Comparison of ENCODE assay signal across 9 mouse cellular contexts in genomic region chr4:128450974-128451373, GRCm38 (mm10).
DNase-seq lines count a peak whose midpoint lies in the region; ATAC-seq and TF ChIP-seq lines count a peak whose summit lies in the region.
"Had no signal": no experiment of that assay in that cellular context is flagged by ENCODE, and none has a peak within 500 bp of the region (broad histone marks: within the 10 kb centered on the region; RNA-seq: fewer than 3 reads in every experiment).

No protein-coding gene starts in this region.

- H3K9me3 ChIP-seq in heart, embryonic 10.5 days = no peaks in the 10 kb centered on the region
- H3K9me3 ChIP-seq in embryonic facial prominence, embryonic 12.5 days = no peaks in the 10 kb centered on the region
- no peaks in the 10 kb centered on the region for H3K9me3 ChIP-seq in midbrain, embryonic 12.5 days
- H3K9me3 ChIP-seq: liver, embryonic 13.5 days had no signal

- H3K36me3 ChIP-seq in heart, embryonic 10.5 days = no peaks in the 10 kb centered on the region
- H3K36me3 ChIP-seq in embryonic facial prominence, embryonic 12.5 days = no peaks in the 10 kb centered on the region
- no peaks in the 10 kb centered on the region for H3K36me3 ChIP-seq in midbrain, embryonic 12.5 days
- H3K36me3 ChIP-seq: liver, embryonic 13.5 days had no signal

- peak; percentile 44; the same call in 1 of the 2 replicates for ATAC-seq in embryonic facial prominence, embryonic 12.5 days (ENCODE audit: insufficient number of reproducible peaks, insufficient read depth, low FRiP score, low TSS enrichment)
- peak; percentile 72 for ATAC-seq in midbrain, embryonic 12.5 days (ENCODE audit: low FRiP score, low read depth)
- no peak for ATAC-seq in erythroblast, adult 5-6 weeks (replicated peaks; ENCODE audit: low FRiP score, poor library complexity, severe bottlenecking)

- H3K9ac ChIP-seq in embryonic facial prominence, embryonic 12.5 days = no peak overlapping the region
- H3K9ac ChIP-seq in midbrain, embryonic 12.5 days (replicated peaks) = no peak overlapping the region
- H3K9ac ChIP-seq: liver, embryonic 13.5 days had no signal

- no peaks in the 10 kb centered on the region for H3K27me3 ChIP-seq in heart, embryonic 10.5 days (ENCODE audit: insufficient read depth, poor library complexity, severe bottlenecking)
- no peaks in the 10 kb centered on the region for H3K27me3 ChIP-seq in embryonic facial prominence, embryonic 12.5 days
- H3K27me3 ChIP-seq in midbrain, embryonic 12.5 days = no peaks in the 10 kb centered on the region
- H3K27me3 ChIP-seq: liver, embryonic 13.5 days had no signal

- 33% methylated on average over 8 of the region's 8 CpGs for WGBS in heart, embryonic 10.5 days
- WGBS in embryonic facial prominence, embryonic 12.5 days = 45% methylated on average over 8 of the region's 8 CpGs
- WGBS in midbrain, embryonic 12.5 days = 52% methylated on average over 8 of the region's 8 CpGs

- peak overlapping the region; percentile 56; the same call in 1 of the 2 replicates for H3K27ac ChIP-seq in heart, embryonic 10.5 days
- no peak overlapping the region for H3K27ac ChIP-seq in embryonic facial prominence, embryonic 12.5 days
- peak overlapping the region; percentile 46; the same call in 1 of the 2 replicates for H3K27ac ChIP-seq in layer of hippocampus, adult 2 months
- peak overlapping the region; percentile 52; the same call in 1 of the 2 replicates for H3K27ac ChIP-seq in midbrain, embryonic 12.5 days (replicated peaks)
- H3K27ac ChIP-seq: liver, embryonic 13.5 days had no signal

- H3K4me3 ChIP-seq in heart, embryonic 10.5 days = no peak overlapping the region
- no peak overlapping the region for H3K4me3 ChIP-seq in embryonic facial prominence, embryonic 12.5 days
- H3K4me3 ChIP-seq in layer of hippocampus, adult 2 months = no peak overlapping the region
- H3K4me3 ChIP-seq in midbrain, embryonic 12.5 days = no peak overlapping the region
- H3K4me3 ChIP-seq: liver, embryonic 13.5 days had no signal

- peaks cover 20% of the 10 kb centered on the region for H3K4me1 ChIP-seq in heart, embryonic 10.5 days
- H3K4me1 ChIP-seq in embryonic facial prominence, embryonic 12.5 days = 0 out of 2 replicates have a peak, but pooled peaks cover 7% of the 10 kb centered on the region
- peaks cover 15% of the 10 kb centered on the region for H3K4me1 ChIP-seq in midbrain, embryonic 12.5 days
- H3K4me1 ChIP-seq: liver, embryonic 13.5 days had no signal

- peak; percentile 90 for DNase-seq in heart, embryonic 10.5 days (ENCODE audit: low spot score)
- DNase-seq in heart, adult 11 months = no peak
- DNase-seq in adrenal gland, postnatal 10 days = peak; percentile 47
- peak; percentile 57 to 58 for DNase-seq in layer of hippocampus, adult 2 months (ENCODE audit: low spot score in 2 of 2)
- no peak for DNase-seq in gastrocnemius, postnatal 10 days
- DNase-seq: liver, embryonic 13.5 days had no signal

- TF ChIP-seq CTCF in layer of hippocampus, adult 2 months (conservative IDR thresholded peaks at IDR 0.05) = no peak

- no peak overlapping the region for H3K4me2 ChIP-seq in embryonic facial prominence, embryonic 12.5 days (replicated peaks)
- H3K4me2 ChIP-seq in midbrain, embryonic 12.5 days (replicated peaks) = no peak overlapping the region
- H3K4me2 ChIP-seq: liver, embryonic 13.5 days had no signal

Comparison
In these comparisons a context has a peak if more than half of its experiments do, and no peak if none do; other contexts are left out.
1. DNase-seq: peak in heart, embryonic 10.5 days (single experiment), adrenal gland, postnatal 10 days (single experiment) and layer of hippocampus, adult 2 months (2 of 2); none in heart, adult 11 months (single experiment) and gastrocnemius, postnatal 10 days (single experiment).